Mouse (Mus musculus) right cerebral cortex, adult 18-20 months (tissue): ENCODE measurements around the gene Hes5.

ENCODE experiments used
- DNase-seq: peaks from one replicate; pipeline ENCODE4 v3.0.0; 2022; ENCODE audit warnings: mixed read lengths

Gene Hes5

GRCm38 (mm10) chr4:154967173-154967572, 6.5 kb downstream of the Hes5 start:
- peak; percentile 51 for DNase-seq

- no peak for DNase-seq
Observed at GRCm38 (mm10) chr4:154972546-154972945, 11.8 kb downstream of the Hes5 start.

- DNase-seq = no peak
Observed at GRCm38 (mm10) chr4:154974163-154974611, 13.5 kb downstream of the Hes5 start.

DNA sequence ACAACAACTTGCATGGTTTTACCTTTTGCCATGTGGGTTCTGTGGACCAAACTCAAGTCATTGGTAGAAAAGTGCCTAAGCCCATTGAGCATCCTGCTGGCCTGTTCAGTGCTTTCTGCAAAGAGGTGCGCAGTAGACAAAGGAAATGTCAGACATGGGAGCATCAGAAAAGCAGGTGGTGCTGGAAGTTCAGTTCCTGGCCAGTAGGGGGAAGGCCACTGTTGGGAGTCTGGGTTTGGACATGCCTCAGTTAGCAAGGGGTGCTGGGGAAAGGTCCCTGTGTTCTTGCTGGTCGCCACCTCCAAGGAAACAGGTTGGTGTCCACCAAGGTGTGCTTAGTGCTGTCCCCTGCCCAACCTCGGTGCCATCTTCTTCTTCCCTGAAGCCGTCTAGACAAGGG, 19.4 kb downstream of the Hes5 start:
- no peak for DNase-seq

DNA sequence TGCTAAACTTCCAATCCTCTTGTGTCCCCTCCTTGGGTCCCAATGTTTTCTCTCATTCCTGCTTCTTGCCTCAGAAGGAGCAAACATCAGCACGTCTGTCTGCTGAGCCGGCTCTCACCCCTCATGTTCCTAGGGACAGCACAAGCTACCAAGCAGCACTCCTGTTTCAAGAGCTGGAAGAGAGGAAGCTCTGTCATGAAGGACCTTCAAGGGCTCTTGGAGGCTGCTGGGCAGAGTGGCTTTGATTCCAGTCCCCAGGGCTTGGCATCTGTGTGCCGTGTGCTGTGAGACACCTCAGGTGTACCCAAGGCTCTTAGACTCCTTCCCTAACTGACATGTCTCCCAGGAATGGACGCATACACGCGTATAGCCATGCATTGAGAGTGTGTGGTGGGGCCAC, 20.4 kb downstream of the Hes5 start:
- DNase-seq = no peak

DNA sequence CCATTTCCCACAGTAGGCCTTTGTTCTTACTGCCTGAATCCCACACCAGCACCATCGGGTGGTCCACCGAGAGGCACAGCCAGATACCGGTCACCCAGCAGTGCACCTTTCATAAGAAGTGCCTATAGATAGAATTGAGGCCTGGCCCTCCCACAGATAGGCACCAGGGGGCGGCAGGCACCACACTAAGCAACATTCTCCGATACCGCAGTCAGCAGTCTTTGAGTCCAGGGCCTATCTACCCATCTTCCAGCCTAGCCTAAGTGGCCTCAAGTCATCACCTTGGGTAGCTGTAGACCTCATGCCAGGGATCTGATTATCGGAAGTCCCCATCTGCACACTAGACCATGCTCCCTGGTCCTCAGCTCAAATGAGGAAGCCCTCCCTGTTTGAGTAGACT, 20.8 kb downstream of the Hes5 start:
- DNase-seq = peak; percentile 81

DNA sequence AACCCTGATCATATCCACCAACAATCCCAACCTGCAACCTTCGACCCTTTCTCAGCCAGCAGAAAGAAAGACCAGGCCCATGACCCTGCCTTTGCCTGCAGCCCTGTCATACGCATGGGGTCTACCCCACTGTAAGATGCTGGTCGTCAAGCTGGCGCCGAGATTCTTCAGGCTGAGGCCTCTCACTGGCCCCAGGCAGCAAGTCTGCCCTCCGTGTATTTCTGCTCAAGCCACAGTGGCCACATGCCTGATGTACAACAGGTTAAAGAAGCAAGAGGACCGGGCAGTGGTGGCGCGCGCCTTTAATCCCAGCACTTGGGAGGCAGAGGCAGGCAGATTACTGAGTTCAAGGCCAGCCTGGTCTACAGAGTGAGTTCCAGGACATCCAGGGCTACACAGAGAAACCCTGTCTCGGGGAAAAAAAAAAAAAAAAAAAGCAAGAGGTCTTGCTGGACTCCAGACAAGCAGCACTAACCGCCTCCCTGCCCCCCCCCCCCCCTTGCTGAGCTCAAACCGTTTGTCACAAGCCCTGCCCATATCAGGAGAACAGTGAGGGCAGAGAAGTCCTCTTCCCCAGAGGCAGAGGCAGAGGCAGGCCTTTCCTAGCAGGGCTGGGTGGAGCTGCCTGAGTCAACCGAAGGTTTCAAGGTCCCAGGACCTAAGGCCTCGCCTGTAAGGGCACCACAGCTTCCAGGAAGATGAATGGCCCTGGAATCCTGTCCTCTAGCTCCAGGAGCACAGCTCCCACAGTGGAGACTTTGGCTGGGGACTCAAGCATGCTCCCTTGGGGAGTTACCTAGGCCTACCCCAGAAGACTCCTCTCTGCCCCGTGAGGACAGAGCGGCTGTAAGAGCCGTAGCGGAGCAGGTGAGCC, 21.8 kb downstream of the Hes5 start:
- DNase-seq = no peak

GRCm38 (mm10) chr4:154983767-154984166, 23.0 kb downstream of the Hes5 start:
- DNase-seq = no peak

DNA sequence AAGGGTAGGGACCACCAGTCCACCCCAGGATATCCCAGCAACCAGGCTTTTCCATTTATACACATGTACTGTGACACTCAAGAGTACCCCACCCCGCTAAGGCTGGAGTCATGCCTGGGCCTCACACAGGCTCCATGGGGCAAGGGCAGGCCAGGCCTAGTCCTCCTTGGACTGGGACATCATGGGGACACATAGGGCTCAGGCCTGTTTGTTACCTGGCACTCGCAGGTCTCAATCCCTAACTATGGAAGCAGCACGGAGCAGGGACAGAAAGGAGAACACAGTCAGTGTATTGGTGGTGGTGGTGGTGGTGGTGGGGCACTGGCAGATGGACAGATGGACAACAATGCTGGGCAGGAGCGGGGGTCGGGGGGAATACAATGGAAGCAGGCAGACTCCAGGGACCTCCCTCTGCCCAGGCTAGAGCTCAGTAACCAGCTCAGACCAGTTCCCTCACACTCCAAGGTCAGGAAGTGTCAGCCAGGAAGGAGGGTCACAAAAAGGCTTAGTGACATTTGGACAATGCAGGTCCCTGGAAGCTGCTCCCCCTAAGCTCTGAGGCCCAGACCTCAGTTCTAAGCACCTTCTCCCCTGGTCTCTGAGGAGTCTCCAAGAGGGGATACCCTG, 24.5 kb downstream of the Hes5 start:
- DNase-seq = no peak

DNA sequence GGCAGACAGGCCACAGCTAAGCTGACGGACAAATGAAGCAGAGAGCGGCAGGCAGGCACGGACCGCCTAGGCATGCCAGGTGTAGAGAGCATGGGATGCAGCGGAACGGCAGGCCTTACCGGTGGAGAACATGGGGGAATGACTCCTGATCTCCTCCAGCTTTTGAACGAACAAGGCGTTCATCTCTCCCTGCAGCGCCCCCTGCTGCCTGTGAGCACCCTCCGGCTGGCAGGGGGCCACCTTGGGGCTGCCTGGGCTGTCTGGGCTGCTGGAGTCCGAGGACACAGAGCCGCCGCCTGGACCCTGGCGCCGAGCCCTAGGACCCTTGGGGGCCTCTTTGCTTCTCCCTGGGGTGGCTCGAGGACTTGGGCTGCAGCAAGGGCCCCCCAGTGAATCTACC, 25.4 kb downstream of the Hes5 start:
- DNase-seq = peak; percentile 72

GRCm38 (mm10) chr4:154986750-154987149, 26.0 kb downstream of the Hes5 start:
- no peak for DNase-seq

GRCm38 (mm10) chr4:154994876-154995275, 34.2 kb downstream of the Hes5 start:
- DNase-seq = no peak

DNA sequence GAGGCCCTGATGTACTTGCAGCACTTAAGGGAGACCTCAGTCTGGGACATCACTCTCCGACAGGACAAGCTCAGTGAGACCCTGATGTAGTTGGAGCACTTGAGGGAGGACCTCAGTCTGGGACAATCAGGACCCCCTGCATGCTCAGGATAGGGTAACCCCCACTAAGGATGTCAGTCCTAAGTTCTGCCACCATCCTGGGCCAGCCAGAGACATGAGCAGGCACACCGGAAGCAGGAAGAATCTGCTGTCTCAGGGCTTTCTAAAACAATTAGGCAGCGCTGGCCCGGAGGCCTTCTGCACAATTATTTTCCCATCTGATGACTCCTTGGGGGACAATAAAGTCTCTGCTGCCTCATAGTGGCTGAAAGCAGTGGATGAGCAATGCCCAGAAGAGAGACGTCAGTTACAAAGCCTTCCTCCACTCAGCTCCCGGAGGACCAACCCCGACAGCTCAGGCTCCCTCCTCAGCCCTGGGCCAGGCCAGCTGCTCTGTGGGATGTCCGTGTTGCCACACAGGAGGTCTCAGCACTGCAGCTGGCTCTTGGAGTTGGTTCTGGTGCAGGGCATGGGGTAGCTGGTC, 35.9 kb downstream of the Hes5 start:
- no peak for DNase-seq

DNA sequence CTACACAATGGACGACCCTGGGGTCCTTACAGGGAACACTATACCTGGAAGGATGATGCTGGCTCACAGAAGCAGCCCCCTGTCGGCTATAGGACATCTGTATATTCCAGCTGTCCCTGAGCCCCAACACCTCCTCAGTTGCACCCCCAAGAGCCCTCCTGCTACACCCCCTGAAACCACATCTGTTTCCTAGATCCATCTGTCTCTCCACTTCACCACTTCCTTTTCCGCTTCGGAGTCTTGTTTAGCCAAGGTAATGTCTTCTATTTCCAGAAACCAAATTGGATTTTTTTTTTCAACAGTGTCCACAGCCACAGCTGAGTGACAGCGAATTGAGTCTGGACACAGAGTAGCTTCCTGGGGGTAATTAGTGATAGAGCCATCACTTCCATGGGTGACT, 38.7 kb downstream of the Hes5 start:
- DNase-seq = no peak

GRCm38 (mm10) chr4:155005278-155005677, 44.6 kb downstream of the Hes5 start:
- no peak for DNase-seq

DNA sequence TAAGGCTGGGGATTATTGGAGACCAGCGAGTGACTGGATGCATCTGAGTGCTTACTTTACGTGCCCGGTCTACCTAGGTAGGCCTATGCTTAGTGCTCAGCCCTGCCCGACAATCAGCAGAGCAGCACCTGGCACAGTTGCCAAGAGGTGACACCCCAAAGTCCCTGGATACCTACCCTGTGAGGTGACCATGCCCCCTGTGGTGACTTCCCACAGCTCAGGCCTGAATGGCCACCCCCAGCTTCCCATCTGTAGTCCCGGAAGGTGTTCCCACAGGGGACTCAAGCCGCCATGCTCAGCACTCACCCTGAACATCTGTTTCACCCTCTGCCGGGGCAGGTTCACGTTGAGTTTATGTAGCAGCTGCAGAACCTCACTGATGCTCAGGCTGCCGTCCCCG, 45.6 kb downstream of the Hes5 start:
- no peak for DNase-seq

DNA sequence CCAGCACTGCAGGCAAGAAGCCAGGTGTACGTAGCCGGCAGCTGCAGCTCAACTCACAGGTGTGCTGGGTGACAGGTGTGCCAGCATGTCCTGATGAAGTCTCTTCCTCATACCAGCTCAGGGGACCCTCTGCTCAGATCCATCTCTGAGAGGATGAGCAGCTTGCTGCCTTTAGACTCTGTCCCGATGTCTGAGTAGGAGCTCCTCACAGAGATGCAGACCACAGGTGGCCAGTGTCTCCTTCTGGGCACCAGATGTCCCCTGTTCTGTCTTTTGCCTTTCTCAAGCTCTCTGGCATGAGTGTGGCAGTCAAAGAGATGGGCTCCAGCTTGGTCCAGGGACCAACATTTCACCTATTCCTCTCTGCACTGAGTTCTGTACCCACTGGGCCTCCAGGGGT, 46.9 kb downstream of the Hes5 start:
- DNase-seq = no peak

GRCm38 (mm10) chr4:155008075-155008474, 47.4 kb downstream of the Hes5 start:
- no peak for DNase-seq

DNA sequence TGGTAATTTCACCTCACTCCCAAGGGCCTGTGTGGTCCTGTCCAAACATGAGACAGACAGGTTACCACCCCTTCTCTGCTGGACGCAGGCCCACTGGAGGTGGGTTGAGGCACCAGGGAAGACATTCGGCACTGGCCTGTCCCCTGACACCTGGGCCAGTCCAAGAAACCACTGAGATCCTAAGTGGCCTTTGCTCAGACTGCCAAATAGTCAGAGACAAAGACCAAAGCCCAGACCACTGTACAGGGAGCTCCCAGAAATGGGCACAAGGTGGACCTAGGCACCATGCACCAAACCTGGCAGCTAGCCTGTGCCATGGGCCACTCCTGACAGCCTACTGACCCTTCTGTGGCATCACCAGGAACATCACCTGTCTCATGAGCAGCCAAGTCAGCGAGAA, 48.5 kb downstream of the Hes5 start:
- no peak for DNase-seq

DNA sequence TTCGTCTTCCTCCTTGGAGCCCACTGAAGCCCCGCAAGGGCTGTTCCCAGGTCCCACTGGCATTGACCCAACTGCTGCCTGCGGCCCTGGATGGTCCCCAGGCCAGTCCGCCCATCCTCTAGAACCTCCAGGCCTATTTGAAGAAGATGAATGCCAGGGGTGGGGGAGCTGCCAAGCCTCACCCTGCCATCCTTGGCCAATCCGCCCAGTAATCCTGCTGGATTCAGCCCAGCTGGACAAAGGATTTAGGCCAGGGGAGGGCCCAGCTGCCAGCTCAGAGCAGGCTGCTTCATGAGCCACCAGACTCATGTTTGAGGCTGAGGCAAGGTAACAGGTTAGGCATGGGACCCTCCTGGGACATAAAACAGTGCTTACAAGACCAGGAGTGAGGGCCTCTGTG, 50.1 kb downstream of the Hes5 start:
- DNase-seq = no peak

DNA sequence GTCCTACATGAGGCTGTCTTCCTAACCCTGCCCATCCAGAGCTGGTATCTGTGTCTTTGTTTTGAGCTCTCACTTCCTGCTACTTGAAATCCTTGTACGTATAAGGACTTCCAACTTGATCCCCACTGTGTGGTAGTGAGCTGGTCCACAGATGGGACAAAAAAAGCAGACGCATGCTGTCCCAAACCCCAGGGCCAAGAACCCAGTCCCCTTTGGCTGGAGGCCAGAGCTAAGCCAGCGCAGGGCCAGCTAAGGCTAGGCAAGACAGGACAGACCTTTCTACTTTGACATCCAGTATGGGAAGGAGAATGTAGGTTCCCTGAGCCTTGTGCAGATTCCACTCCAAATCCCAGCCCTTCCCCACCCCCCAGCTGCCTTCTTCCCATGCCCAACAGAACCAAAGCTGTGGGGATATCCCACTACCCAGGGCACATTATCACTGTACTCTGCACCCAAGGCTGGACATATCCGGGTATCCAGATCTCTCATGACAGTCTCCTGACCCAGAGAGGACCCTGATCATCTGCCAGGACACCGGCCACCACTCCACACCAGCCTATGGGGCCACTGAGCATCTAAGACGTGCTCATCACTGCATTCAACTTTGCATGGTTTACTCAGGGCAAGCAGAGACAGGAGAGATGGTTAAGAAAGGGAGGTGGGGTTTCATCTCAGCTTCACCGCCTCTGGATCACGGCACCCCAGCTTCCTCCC, 50.7 kb downstream of the Hes5 start:
- DNase-seq = no peak
